Mouse (Mus musculus): ENCODE measurements around the gene Pex3.

DNA sequence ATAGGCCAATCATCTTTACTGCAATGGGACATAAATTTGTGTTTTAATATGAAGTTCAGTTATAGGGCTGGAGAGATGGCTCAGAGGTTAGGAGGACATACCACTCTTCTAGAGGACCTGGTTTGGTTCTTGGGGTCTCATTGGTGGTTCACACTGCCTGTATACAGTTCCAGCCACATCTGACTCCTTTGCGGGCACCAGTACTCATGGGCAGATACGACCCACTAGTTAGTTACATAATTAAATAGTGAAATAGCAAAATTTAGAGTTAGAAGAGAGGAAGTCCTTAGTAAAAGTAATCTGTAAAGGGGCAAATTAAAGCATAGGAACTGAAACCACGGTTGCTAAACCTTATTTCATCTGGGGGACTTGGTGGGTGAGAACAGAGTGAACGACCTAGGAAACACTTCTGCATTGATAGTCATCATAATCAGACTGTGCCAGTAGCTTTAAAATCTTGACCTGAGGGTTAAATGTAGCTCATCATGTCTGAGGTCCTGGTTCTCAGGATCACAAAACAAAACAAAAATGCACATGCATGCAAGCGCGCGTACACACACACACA, 13.1 kb downstream of the Pex3 start:
- TF ChIP-seq CTCF (IDR thresholded peaks at IDR 0.05) (no peak), EP300 (IDR thresholded peaks at IDR 0.05; ENCODE audit: insufficient read depth, low read depth, low read length) (no peak), POLR2A (IDR thresholded peaks at IDR 0.05; ENCODE audit: insufficient read depth, low read depth, low read length) (no peak)
